Mouse (Mus musculus): ENCODE measurements around the gene Lrrc28. TPM values are rescaled to one million over a fixed set of nuclear protein-coding genes. Genes with fewer than 3 reads are reported as not detected.
A peak's percentile ranks its signal among the peaks of the same experiment; 100 is the strongest.

Gene Lrrc28
- total RNA-seq, 2 experiments from 2014 or later = 17.3 to 19.1 TPM

- no peak for DNase-seq (ENCODE audit: low spot score in 2 of 2)
Observed at GRCm38 (mm10) chr7:67493795-67494687, 151.0 kb downstream of the Lrrc28 start.

GRCm38 (mm10) chr7:67487889-67488411, 157.1 kb downstream of the Lrrc28 start:
- peak; percentile 57 to 82 for DNase-seq (ENCODE audit: low spot score in 2 of 2)

- peak in 1 of 2 experiments; percentile 50 for DNase-seq (ENCODE audit: low spot score in 2 of 2)
Observed at GRCm38 (mm10) chr7:67486925-67487760, 157.9 kb downstream of the Lrrc28 start.

- DNase-seq (ENCODE audit: low spot score in 2 of 2) = no peak
Observed at GRCm38 (mm10) chr7:67486417-67486816, 158.7 kb downstream of the Lrrc28 start.

- DNase-seq (ENCODE audit: low spot score in 2 of 2) = no peak
Observed at GRCm38 (mm10) chr7:67483698-67484097, 161.4 kb downstream of the Lrrc28 start.

- DNase-seq (ENCODE audit: low spot score in 2 of 2) = no peak
Observed at GRCm38 (mm10) chr7:67479576-67480413, 165.3 kb downstream of the Lrrc28 start.

GRCm38 (mm10) chr7:67479168-67479567, 165.9 kb downstream of the Lrrc28 start:
- DNase-seq (ENCODE audit: low spot score in 2 of 2) = no peak

- no peak for DNase-seq (ENCODE audit: low spot score in 2 of 2)
Observed at GRCm38 (mm10) chr7:67477996-67478395, 167.1 kb downstream of the Lrrc28 start.

- DNase-seq (ENCODE audit: low spot score in 2 of 2) = no peak
Observed at GRCm38 (mm10) chr7:67471295-67471694, 173.8 kb downstream of the Lrrc28 start.

- no peak for DNase-seq (ENCODE audit: low spot score in 2 of 2)
Observed at GRCm38 (mm10) chr7:67468802-67469408, 176.2 kb downstream of the Lrrc28 start.

GRCm38 (mm10) chr7:67468180-67468579, 176.9 kb downstream of the Lrrc28 start:
- no peak for DNase-seq (ENCODE audit: low spot score in 2 of 2)

GRCm38 (mm10) chr7:67466322-67466721, 178.7 kb downstream of the Lrrc28 start:
- DNase-seq (ENCODE audit: low spot score in 2 of 2) = no peak

GRCm38 (mm10) chr7:67464633-67465032, 180.4 kb downstream of the Lrrc28 start:
- no peak for DNase-seq (ENCODE audit: low spot score in 2 of 2)

- no peak for DNase-seq (ENCODE audit: low spot score in 2 of 2)
Observed at GRCm38 (mm10) chr7:67463565-67463964, 181.5 kb downstream of the Lrrc28 start.

Other genes with a start within 250 kb of the Lrrc28 start
- gene Ttc23, start 2.1 kb upstream of the Lrrc28 start, total RNA-seq (2021) = 10 to 100 TPM; 26.5 to 33.2 TPM
- 10 to 100 TPM; 28.3 to 34.2 TPM for gene Synm, start 114.5 kb upstream of the Lrrc28 start, total RNA-seq (2021)

All from gastrocnemius, postnatal 4 days (tissue).